Mouse (Mus musculus) heart, embryonic 16.5 days (tissue): ENCODE data around the gene Sparcl1. TPM values are rescaled to one million over a fixed set of nuclear protein-coding genes. Genes with fewer than 3 reads are reported as not detected.
A peak's percentile ranks its signal among the peaks of the same experiment; 100 is the strongest.

Source experiments
- ATAC-seq: fragments of 200-750 bp; cut with Nextera tagmentation; replicated peaks from 2 replicates; pipeline ENCODE4 v1.8.0; 2017; ENCODE audit warnings: moderate number of reproducible peaks; ENCODE audit not compliant: insufficient read depth, low FRiP score; ENCODE audit errors: extremely low read depth
- H3K27ac ChIP-seq: fragments of 300-500 bp; sonication (generic); 2 replicates; pipeline ENCODE4 v1.5.1; 2014; ENCODE audit warnings: mild to moderate bottlenecking, low read length, control low read depth, moderate library complexity
- H3K27me3 ChIP-seq: fragments of 300-500 bp; sonication (generic); 2 replicates; pipeline ENCODE4 v1.6.1; 2014; ENCODE audit warnings: low read length, mixed read lengths; ENCODE audit not compliant: control insufficient read depth, insufficient read depth
- H3K36me3 ChIP-seq: fragments of 300-500 bp; sonication (generic); 2 replicates; pipeline ENCODE4 v1.6.1; 2014; ENCODE audit not compliant: control insufficient read depth, insufficient read depth
- H3K4me1 ChIP-seq: fragments of 300-500 bp; sonication (generic); 2 replicates; pipeline ENCODE4 v1.6.1; 2014; ENCODE audit warnings: low read length, mixed read lengths; ENCODE audit not compliant: control insufficient read depth, insufficient read depth
- H3K4me2 ChIP-seq: fragments of 300-500 bp; sonication (generic); 2 replicates; pipeline ENCODE4 v1.6.1; 2014; ENCODE audit warnings: low read depth, mild to moderate bottlenecking, control low read depth, low read length
- H3K4me3 ChIP-seq: fragments of 300-500 bp; sonication (generic); 2 replicates; pipeline ENCODE4 v1.5.1; 2014; ENCODE audit warnings: mild to moderate bottlenecking, control low read depth, low read length
- H3K9ac ChIP-seq: fragments of 300-500 bp; sonication (generic); 2 replicates; pipeline ENCODE4 v1.6.1; 2014; ENCODE audit warnings: low read length, control low read depth
- H3K9me3 ChIP-seq: fragments of 300-500 bp; sonication (generic); replicated peaks from 2 replicates; pipeline ENCODE4 v1.6.1; 2016; ENCODE audit warnings: low read length; ENCODE audit not compliant: control insufficient read depth
- WGBS: fragments of 180-500 bp; shearing (Covaris S2); extraction: QIAGEN DNeasy Blood & Tissue Kit; methylation state at CpG from one replicate; pipeline ENCODE4 v1.1.7; 2014; 5-methylcytosine and 5-hydroxymethylcytosine counted together
- polyA plus RNA-seq: library from polyadenylated mRNA; unstranded; fragments of >200 nt; fragmentation: Nextera tagmentation; extraction: Ambion mirVana; gene quantifications from 2 replicates; pipeline ENCODE4 v1.2.1, GENCODE M21; 2015

Gene Sparcl1
- polyA plus RNA-seq, 1 experiment from 2014 or later: 131 TPM

GRCm38 (mm10) chr5:104046256-104047199 lies 67.0 kb downstream of the Sparcl1 start, which contains the start of gene Nudt9:
Nudt9 (plus strand) TSS chr5:104046306.
- peak within 1 kb of the TSS; percentile 91 for H3K9ac ChIP-seq
- H3K4me1 ChIP-seq: peaks cover 15% of the 10 kb centered on the region
- H3K4me2 ChIP-seq: peak within 1 kb of the TSS; percentile 92
- H3K9me3 ChIP-seq: no peaks in the 10 kb centered on the region
- 5% methylated on average over 90 of the region's 90 CpGs for WGBS
- H3K27me3 ChIP-seq: no peaks in the 10 kb centered on the region
- peaks cover 11% of the 10 kb centered on the region for H3K36me3 ChIP-seq
- peak; percentile 96 for ATAC-seq
- peak within 1 kb of the TSS; percentile 84 for H3K4me3 ChIP-seq
- peak within 1 kb of the TSS; percentile 91 for H3K27ac ChIP-seq

- H3K4me3 ChIP-seq: no peak overlapping the region
- no peaks in the 10 kb centered on the region for H3K36me3 ChIP-seq
- no peak overlapping the region for H3K27ac ChIP-seq
- 27% methylated on average over 2 of the region's 2 CpGs for whole genome bisulfite sequencing
- H3K27me3 ChIP-seq: no peaks in the 10 kb centered on the region
- peaks cover 15% of the 10 kb centered on the region for H3K4me1 ChIP-seq
- no peak overlapping the region for H3K4me2 ChIP-seq
- no peaks in the 10 kb centered on the region for H3K9me3 ChIP-seq
- no peak overlapping the region for H3K9ac ChIP-seq
- ATAC-seq: no peak
Observed at GRCm38 (mm10) chr5:104043704-104044103, 69.8 kb downstream of the Sparcl1 start.

DNA sequence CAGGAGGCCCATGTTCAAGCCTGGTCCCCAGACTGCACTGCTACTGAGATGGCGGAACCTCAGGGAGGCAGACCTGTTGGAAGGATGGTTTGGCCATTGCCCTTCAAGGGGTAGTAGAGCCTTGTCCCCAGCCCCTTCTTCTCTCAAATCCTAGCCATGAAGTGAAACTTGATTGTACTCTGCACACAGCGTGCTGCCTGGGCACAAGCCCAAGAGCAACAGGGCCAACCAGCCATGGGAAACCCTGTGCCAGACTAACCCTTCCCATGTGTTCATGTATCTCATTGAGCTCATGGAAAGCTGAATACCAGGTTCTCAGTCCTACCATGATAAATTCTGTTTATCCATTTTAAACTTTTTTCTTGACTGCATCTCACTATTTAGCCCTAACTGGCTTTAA lies 70.6 kb downstream of the Sparcl1 start:
- Histone ChIP-seq H3K9me3 (no peaks in the 10 kb centered on the region), H3K4me2 (no peak overlapping the region), H3K4me1 (peaks cover 10% of the 10 kb centered on the region), H3K27me3 (no peaks in the 10 kb centered on the region), H3K36me3 (no peaks in the 10 kb centered on the region), H3K4me3 (no peak overlapping the region), H3K27ac (no peak overlapping the region), H3K9ac (no peak overlapping the region)
- WGBS: 72% methylated on average over 2 of the region's 2 CpGs
- no peak for ATAC-seq

- no peaks in the 10 kb centered on the region for H3K9me3 ChIP-seq
- H3K4me1 ChIP-seq: no peaks in the 10 kb centered on the region
- WGBS: 57% methylated on average over 6 of the region's 6 CpGs
- H3K9ac ChIP-seq: no peak overlapping the region
- H3K27ac ChIP-seq: no peak overlapping the region
- peak; percentile 28; the same call in 1 of the 2 replicates for ATAC-seq
- H3K36me3 ChIP-seq: no peaks in the 10 kb centered on the region
- no peak overlapping the region for H3K4me3 ChIP-seq
- H3K27me3 ChIP-seq: no peaks in the 10 kb centered on the region
- H3K4me2 ChIP-seq: no peak overlapping the region
Observed at GRCm38 (mm10) chr5:104039154-104039932, 74.2 kb downstream of the Sparcl1 start.

DNA sequence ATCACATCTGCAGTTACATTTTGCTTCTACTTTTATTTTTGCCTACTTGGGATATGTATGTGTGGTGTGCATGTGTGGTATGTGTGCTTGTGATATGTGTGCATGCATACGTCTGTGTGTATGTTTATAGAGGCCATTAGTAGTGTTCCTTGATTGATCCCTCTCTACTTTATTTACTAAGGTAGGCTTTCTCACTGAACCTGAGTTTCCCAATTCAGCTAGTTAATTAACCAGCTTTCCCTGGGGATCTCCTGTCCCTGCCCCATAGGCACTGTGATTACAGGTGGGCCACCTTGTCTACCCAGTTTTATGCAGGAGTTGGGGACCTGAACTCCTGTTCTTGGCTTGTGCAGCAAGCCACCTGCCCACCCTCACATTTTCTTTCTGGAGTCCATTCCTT lies 76.8 kb downstream of the Sparcl1 start:
- H3K9ac ChIP-seq: no peak overlapping the region
- no peaks in the 10 kb centered on the region for H3K9me3 ChIP-seq
- 82% methylated on average over 1 of the region's 1 CpGs for WGBS
- H3K4me2 ChIP-seq: no peak overlapping the region
- H3K4me1 ChIP-seq: no peaks in the 10 kb centered on the region
- no peaks in the 10 kb centered on the region for H3K36me3 ChIP-seq
- H3K27ac ChIP-seq: no peak overlapping the region
- ATAC-seq: no peak
- H3K27me3 ChIP-seq: no peaks in the 10 kb centered on the region
- H3K4me3 ChIP-seq: no peak overlapping the region

DNA sequence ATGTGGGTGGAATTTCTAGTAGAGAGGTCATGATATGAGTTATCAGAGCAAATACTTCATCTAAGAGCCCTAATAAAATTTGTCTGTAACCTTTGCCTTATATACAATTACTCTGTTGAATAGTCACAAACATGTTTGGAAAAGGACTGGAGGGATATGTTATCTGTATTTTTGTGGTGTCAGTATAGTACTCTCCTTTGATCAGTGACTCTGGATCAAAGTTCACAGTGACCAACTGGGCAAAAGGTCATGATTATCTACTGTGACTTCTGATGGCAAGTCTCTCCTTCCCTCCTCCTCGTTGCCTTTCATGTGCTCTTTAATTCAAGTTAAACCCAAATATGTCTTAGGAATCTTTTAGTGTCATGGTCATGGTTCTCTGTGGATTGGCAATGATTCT lies 77.7 kb downstream of the Sparcl1 start:
- Histone ChIP-seq H3K4me3 (no peak overlapping the region), H3K9me3 (no peaks in the 10 kb centered on the region), H3K27me3 (no peaks in the 10 kb centered on the region), H3K9ac (no peak overlapping the region), H3K4me2 (no peak overlapping the region), H3K27ac (no peak overlapping the region), H3K4me1 (no peaks in the 10 kb centered on the region), H3K36me3 (no peaks in the 10 kb centered on the region)
- WGBS: 26% methylated on average over 1 of the region's 1 CpGs
- ATAC-seq: no peak

DNA sequence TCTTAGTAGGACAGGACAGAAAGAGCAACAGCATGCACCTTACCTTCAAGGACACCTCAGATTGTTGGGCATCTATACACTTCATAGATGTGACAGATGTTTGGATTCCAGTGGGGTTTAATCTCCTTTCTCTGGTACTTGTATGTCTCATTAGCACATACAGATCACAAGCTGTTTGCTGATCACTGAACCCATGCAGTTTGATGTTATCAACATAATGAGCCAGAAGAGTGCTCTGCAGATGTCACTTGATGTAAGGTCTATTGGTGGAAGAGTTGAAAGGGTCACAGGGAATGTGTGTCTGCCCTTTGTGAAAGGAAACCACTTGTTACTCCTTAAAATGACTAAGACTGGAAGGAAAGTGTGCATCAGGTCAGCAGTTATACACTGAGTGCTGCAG lies 78.5 kb downstream of the Sparcl1 start:
- no peak overlapping the region for H3K4me2 ChIP-seq
- H3K9ac ChIP-seq: no peak overlapping the region
- H3K27ac ChIP-seq: no peak overlapping the region
- H3K27me3 ChIP-seq: no peaks in the 10 kb centered on the region
- no peaks in the 10 kb centered on the region for H3K36me3 ChIP-seq
- H3K9me3 ChIP-seq: no peaks in the 10 kb centered on the region
- no peaks in the 10 kb centered on the region for H3K4me1 ChIP-seq
- no peak overlapping the region for H3K4me3 ChIP-seq
- ATAC-seq: no peak

DNA sequence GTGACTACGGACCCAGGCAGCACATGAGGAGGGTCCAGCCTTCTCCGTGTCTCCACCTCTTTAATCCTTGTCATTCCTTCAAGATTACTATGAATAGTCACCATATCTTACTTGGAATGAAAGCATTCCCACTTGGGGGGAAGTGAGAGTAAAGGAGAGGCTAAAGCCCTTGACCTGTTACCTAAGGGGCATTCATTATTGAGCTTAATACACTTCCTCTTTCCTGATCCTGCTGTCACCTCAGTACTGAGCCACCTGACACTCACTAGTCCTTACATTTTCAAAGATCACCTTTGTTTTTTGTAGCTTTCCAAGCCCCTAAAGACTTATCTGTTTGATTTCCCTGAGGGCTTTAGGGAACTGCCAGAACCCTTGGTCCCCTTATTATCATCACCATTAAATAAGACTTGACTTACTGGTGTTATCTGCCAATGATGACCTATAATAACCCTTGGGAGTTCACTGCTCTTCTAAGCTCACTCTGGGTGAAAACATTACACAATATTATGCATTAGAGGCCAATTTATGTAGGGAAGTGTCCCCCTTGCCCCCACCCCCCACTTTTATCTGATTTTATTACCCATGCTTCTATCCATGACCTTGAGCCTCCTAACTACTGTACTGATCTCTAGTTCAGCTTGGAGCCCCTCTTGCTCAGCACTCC lies 81.0 kb downstream of the Sparcl1 start:
- Histone ChIP-seq H3K36me3 (no peaks in the 10 kb centered on the region), H3K4me1 (no peaks in the 10 kb centered on the region), H3K4me3 (no peak overlapping the region), H3K9ac (no peak overlapping the region), H3K9me3 (no peaks in the 10 kb centered on the region), H3K27ac (no peak overlapping the region), H3K27me3 (no peaks in the 10 kb centered on the region), H3K4me2 (no peak overlapping the region)
- no peak for ATAC-seq
- WGBS: 66% methylated on average over 2 of the region's 2 CpGs
